Mouse (Mus musculus) megakaryocyte progenitor cell, adult 5-6 weeks (primary cell): ENCODE measurements around the gene Htatip2. TPM values are rescaled to one million over a fixed set of nuclear protein-coding genes. Genes with fewer than 3 reads are reported as not detected.
A peak's percentile ranks its signal among the peaks of the same experiment; 100 is the strongest.

Experiments
- ATAC-seq: replicated peaks from 2 replicates; pipeline ENCODE4 v1.8.0; 2016; ENCODE audit warnings: mild to moderate bottlenecking, moderate TSS enrichment, inconsistent platforms; ENCODE audit not compliant: poor library complexity
- total RNA-seq, 2 experiments: library from RNA; stranded (forward) in 1 of 2; stranded (reverse) in 1 of 2; fragments of 157-497, 149-512 nt in 1 of 2; fragments of 200-1000 nt in 1 of 2; gene quantifications; 2 replicates each; pipeline versions ENCODE4 v1.2.3 to v1.2.4; 2015 to 2017

Htatip2 gene
- total RNA-seq (2015) (16.0 and 18.4 TPM in 2 replicates), total RNA-seq (2017) (13.4 and 13.7 TPM in 2 replicates)

DNA sequence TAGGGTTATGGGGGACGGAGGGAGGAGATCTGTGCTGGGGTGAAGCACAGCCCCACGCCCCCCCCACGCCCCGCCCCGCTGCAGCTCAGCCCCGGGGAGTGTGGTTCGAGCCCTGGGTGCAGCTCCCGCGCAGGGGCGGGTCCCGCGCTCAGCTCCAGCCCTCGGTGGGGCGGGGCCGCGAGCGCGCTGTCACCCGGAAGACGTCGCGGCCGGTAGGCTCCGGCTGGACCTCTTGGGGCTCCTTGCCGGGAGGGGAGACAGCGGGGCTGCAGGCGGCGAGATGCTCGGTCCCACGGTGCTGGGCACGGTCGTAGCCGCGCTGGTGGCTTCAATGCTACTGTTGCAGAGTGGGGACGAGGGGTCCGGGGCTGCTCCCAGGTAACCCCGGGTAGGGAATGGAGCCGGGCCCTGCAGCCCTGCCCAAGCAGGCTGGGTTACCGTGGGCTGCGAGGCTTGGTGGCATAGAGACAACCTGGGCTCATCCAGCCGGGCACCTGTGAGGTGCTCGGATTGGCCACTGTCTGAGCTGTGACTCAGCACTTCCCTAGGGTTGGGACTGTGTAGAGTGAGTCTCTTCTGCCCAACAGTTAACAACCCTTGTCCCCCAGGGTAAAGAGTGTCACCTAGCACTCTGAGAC, at the start of gene Htatip2:
TSS of gene Htatip2 (plus strand) at position 182 of the 638 bp plus-strand sequence.
- ATAC-seq = peak; percentile 83

DNA sequence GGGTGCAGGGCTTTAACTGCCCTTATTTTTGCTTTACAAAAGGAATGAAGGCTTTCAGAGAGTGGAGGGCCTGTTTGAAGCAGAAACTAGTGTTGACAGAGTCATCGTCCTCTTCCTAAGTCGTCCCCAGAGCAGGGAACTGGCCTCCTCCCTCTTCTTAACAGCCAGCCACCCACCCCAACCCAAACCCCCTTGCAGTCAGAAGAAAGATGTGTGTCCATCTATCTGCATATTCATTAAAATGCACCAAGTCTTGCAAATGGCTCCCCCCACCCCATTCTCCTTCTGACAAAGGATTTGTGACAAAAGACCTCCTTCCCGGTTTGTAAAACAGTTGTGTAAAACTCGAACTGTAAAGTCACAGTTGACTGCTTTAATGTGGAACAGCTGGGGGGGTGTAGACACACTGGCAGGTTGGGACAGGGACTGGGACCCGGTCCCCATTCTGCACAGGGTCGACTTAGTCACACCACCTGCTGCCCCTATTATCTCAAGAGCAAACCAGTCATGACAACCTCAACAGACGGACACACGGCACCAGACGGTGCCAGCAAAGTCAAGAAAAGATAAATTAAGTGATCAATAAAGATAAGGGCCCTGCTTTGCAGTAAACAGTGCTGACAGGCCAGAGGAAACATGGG, 49.4 kb upstream of the Htatip2 start:
- no peak for ATAC-seq

- ATAC-seq = no peak
These were observed 40.8 kb upstream of the Htatip2 start for GRCm38 (mm10) chr7:49717942-49718733.

DNA sequence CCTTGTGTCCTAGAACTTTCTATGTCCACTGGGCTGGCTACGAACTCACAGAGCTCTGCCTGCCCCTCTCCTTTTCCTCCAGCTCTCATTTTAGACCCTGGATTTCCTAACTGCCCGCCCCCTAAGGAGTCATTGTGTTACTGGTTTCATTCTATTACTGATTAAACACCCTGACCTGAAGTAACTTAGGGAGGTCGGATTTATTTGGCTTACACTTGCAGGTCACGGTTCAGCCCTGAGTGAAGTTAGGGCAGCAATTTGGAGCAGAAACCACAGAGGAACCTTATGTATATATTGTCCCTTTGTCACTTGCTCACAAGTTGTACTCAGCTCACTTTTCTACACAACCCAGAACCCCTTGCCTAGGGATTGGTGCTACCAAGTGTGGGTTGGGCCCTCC, 24.6 kb upstream of the Htatip2 start:
- ATAC-seq = no peak

- no peak for ATAC-seq
These were observed 19.5 kb upstream of the Htatip2 start for GRCm38 (mm10) chr7:49739448-49739847.

DNA sequence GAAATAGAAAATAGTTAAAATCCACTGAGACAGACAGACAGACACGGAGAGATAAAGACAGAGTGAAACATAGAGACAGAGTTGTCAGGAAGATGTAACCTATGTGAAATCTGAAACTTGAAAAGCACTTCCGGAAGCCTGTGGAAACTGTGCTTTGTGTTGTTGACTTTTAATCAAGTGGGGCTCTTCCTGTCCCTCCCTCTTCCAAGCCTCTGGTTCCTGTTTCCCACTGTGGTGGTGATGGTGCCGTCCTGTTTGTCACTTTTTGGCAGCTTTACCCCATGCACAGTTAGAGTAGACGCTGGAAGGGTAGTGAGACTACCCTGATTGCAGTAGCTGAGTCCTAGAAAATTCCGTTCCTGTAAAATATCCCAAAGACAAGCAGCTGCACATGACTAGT, 17.4 kb upstream of the Htatip2 start:
- peak; percentile 52 for ATAC-seq

DNA sequence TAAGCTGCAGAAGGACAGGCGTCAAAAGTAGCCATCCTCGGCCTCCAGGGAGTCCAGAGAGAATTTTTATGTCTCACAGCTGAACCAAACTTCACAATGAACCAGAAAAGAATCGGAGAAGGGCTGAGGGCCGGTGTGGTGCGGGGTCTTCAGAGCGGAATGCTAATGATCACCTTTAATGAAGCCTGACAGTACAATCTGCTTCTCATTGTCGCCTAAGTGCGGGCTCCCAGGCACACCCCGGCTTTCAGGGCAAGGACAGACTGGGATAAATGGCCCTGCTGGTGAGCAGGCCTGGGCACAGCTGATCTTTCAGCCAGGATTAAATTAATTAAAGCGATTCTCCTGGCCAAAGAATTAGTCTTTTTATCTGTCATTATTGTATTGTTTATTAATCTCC, 17.0 kb upstream of the Htatip2 start:
- ATAC-seq = no peak

DNA sequence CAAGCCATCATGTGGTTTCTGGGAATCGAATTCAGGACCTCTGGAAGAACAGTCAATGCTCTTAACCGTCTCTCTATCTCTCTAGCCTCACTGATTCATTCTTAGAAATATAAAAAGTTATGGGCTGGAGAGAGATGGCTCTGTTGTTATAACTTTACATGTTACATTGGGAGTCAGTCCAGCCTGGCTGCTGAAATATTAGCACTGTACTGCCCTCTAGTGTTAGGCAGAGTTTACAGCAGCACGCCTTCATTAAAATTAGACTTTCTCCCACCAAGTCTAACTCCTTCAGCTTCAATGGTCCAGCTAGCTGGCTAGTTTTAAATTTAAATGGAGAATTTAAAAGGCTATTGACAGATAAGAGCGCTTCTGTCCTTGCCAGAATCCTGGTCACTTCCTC, 7.8 kb upstream of the Htatip2 start:
- ATAC-seq = peak; percentile 73

GRCm38 (mm10) chr7:49752730-49753506, 6.0 kb upstream of the Htatip2 start:
- peak; percentile 69 for ATAC-seq

DNA sequence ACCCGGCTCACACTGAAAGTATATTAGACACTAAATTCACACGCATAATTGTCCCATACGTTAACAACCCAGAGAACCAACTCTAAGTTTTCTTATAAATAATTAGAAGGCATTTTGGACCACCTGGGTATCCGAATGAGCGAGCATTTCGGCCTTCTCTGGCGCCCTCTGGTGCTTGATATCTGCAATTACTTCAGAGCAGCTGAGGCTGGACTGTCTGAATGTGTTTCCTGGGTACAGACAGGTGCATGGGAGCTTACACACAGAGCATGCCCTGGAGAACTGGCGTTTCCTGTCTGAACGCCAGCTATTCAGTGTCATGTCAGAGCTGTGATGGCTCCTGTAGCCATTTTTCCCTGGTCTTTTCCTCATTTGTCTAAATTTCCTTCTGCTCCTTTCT, 4.1 kb upstream of the Htatip2 start:
- peak; percentile 64 for ATAC-seq

- ATAC-seq = peak; percentile 60
These were observed 3.7 kb downstream of the Htatip2 start for GRCm38 (mm10) chr7:49762605-49763004.

DNA sequence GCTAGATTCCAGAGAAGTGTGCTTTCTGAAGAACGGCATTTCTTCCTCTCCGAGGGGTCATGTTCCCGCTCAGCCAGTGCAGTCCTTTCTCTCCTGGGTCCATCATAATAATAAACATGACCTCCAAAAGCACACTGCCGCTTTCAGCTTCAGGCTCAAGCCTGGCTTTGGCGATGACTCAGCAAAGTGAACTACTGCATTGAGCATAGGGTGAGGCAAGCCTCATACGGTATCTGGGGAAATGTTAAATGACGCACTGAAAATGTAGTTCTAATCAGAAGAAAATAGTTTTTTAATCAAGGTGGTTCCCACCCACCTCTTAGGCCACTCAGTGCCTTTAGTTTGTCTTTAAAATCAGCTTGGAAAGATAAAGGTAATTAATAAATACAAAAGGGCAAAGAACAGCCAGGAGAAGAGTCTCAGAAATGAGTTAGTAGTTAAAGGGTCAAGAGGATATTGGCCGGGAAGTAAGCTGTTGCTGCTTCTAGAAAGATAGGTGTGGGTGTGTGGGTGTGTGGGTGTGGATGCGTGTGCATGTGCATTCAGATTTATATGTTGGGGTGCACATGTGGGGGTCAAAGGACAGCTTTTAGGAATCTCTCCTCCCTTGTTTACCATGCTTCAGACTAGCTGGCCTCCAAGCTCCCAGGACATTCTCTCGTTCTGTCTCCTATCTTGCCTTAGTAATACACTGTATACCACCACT, 5.2 kb downstream of the Htatip2 start:
- peak; percentile 83 for ATAC-seq

DNA sequence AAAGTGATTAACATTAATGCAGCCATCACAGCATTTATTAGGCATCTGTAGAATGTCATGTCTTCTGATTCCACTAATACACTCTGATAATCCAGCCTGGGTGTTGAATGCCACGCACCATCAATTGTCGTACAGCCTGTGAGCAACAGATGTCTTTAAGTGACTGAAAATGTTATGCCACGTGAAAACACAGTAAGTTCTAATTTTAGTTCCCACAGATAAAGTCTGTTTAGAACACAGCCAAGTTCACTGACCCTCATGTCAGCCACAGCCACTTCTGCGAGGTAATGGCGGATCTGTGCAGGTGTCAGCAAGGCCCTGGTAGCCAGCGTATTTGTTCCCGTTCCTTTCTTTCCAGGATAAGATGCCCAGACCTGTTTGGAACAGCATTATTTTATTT, 7.3 kb downstream of the Htatip2 start:
- ATAC-seq = no peak

- no peak for ATAC-seq
These were observed 9.6 kb downstream of the Htatip2 start for GRCm38 (mm10) chr7:49768509-49768908.

DNA sequence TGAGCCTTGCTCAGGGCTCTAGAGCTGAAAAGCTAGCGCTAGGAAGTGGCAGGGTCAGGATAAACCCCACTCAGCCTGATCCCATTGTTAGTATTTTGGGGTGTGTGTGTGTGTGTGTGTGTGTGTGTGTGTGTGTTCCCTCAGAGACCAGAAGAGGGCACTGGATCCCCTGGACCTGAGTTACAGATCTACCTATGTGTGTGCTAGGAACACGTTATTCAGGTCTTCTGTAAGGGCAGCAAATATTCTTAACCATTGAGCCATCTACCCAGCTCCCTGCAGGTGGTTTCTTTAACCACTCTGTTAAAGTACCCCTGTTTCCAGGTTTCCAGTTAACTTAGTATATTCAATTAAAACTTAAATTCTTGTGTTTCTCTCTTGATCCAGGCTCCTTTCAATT, 15.5 kb downstream of the Htatip2 start:
- ATAC-seq = no peak

DNA sequence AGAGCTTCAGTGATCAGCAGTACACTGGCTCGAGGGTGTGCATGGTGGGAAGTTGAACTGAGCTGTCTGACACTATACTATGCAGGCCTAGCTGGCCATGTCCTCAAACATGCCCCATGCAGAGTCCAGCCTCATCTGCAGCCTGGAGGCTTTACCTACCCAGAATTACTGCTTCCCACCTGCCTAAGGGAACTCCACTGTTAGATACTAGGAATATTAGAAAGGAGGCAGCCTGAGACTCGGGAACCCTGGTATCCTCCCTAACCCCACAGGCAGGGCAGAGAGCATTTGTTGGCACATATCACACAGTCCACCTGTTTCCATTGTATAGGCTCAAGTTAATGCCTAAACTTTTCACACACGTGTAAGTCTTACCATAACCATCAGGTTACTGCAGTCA, 18.7 kb downstream of the Htatip2 start:
- ATAC-seq = no peak

- ATAC-seq = peak; percentile 86
These were observed 19.4 kb downstream of the Htatip2 start, which contains the start of gene Prmt3 for GRCm38 (mm10) chr7:49778114-49778901. Gene Prmt3 (plus strand): TSS chr7:49778346.

GRCm38 (mm10) chr7:49778904-49779615, 20.1 kb downstream of the Htatip2 start:
- ATAC-seq = peak; percentile 38

DNA sequence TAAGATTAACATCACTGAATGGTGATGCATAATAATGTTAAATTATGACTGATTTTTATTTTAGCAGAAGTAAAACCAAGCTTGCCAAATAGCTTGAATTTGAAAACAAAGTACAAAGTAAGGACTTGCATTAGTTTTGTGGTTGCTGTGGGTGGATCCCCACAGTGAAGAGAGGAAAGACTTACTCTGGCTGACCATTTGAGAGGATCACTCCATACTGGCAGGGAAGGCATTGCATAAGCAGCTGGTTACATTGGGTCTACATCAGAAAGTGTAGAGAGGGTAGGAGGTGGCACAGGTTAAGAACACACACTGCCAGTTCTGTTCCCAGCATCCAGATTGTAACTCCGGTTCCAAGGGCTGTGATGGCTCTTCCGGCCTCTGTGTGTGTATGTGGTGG, 24.1 kb downstream of the Htatip2 start:
- peak; percentile 35 for ATAC-seq
